Mouse (Mus musculus) embryonic facial prominence, embryonic 10.5 days (tissue): Measurements from ENCODE around the gene Gm21992. TPM values are rescaled to one million over a fixed set of nuclear protein-coding genes. Genes with fewer than 3 reads are reported as not detected.

Experiments
- DNase-seq: peaks from one replicate; pipeline ENCODE4 v3.0.0-alpha.2; 2017; ENCODE audit warnings: low spot score
- H3K27ac ChIP-seq: fragments of 300-500 bp; sonication (generic); replicated peaks from 2 replicates; pipeline ENCODE4 v1.5.1; 2016; ENCODE audit warnings: mild to moderate bottlenecking
- H3K27me3 ChIP-seq: fragments of 300-500 bp; sonication (generic); replicated peaks from 2 replicates; pipeline ENCODE4 v1.6.1; 2016; ENCODE audit warnings: low read depth, mild to moderate bottlenecking; ENCODE audit not compliant: poor library complexity, severe bottlenecking
- H3K36me3 ChIP-seq: fragments of 300-500 bp; sonication (generic); replicated peaks from 2 replicates; pipeline ENCODE4 v1.6.1; 2016; ENCODE audit warnings: mild to moderate bottlenecking, moderate library complexity
- H3K4me1 ChIP-seq: fragments of 300-500 bp; sonication (generic); 2 replicates; pipeline ENCODE4 v1.6.1; 2016
- H3K4me3 ChIP-seq: fragments of 300-500 bp; sonication (generic); 2 replicates; pipeline ENCODE4 v1.5.1; 2016; ENCODE audit warnings: mild to moderate bottlenecking, moderate library complexity
- H3K9me3 ChIP-seq: fragments of 300-500 bp; sonication (generic); 2 replicates; pipeline ENCODE4 v1.6.1; 2016; ENCODE audit warnings: mild to moderate bottlenecking
- WGBS: fragments of 180-500 bp; shearing (Covaris S2); methylation state at CpG from one replicate; pipeline ENCODE4 v1.1.7; 2016; 5-methylcytosine and 5-hydroxymethylcytosine counted together
- polyA plus RNA-seq: library from polyadenylated mRNA; unstranded; fragments of >200 nt; fragmentation: Nextera tagmentation; extraction: Ambion mirVana; gene quantifications from 2 replicates; pipeline ENCODE4 v1.2.1, GENCODE M21; 2016

The Gm21992 gene
- polyA plus RNA-seq, 1 experiment from 2014 or later: 38.8 TPM

GRCm38 (mm10) chr19:4743524-4743923, 67.9 kb downstream of the Gm21992 start:
- WGBS: 42% methylated on average over 5 of the region's 5 CpGs
- peak; percentile 41 for DNase-seq
- Histone ChIP-seq H3K27ac (no peak overlapping the region), H3K27me3 (no peaks in the 10 kb centered on the region), H3K9me3 (no peaks in the 10 kb centered on the region), H3K4me1 (no peaks in the 10 kb centered on the region), H3K4me3 (no peak overlapping the region), H3K36me3 (peaks cover 85% of the 10 kb centered on the region)

- Histone ChIP-seq H3K36me3 (peaks cover 85% of the 10 kb centered on the region), H3K27ac (no peak overlapping the region), H3K9me3 (no peaks in the 10 kb centered on the region), H3K4me3 (no peak overlapping the region), H3K4me1 (no peaks in the 10 kb centered on the region), H3K27me3 (no peaks in the 10 kb centered on the region)
- no peak for DNase-seq
- 89% methylated on average over 6 of the region's 6 CpGs for WGBS
Measured at GRCm38 (mm10) chr19:4742229-4742628, 69.2 kb downstream of the Gm21992 start.

GRCm38 (mm10) chr19:4741482-4741881, 69.9 kb downstream of the Gm21992 start:
- Histone ChIP-seq H3K4me3 (no peak overlapping the region), H3K4me1 (no peaks in the 10 kb centered on the region), H3K36me3 (peaks cover 85% of the 10 kb centered on the region), H3K9me3 (no peaks in the 10 kb centered on the region), H3K27ac (no peak overlapping the region), H3K27me3 (no peaks in the 10 kb centered on the region)
- DNase-seq: no peak
- 83% methylated on average over 10 of the region's 10 CpGs for WGBS

GRCm38 (mm10) chr19:4739762-4740161, 71.7 kb downstream of the Gm21992 start:
- Histone ChIP-seq H3K4me3 (no peak overlapping the region), H3K27ac (no peak overlapping the region), H3K27me3 (no peaks in the 10 kb centered on the region), H3K4me1 (no peaks in the 10 kb centered on the region), H3K9me3 (no peaks in the 10 kb centered on the region), H3K36me3 (peaks cover 74% of the 10 kb centered on the region)
- 95% methylated on average over 5 of the region's 5 CpGs for WGBS
- no peak for DNase-seq

GRCm38 (mm10) chr19:4739053-4739452, 72.4 kb downstream of the Gm21992 start:
- Histone ChIP-seq H3K4me3 (no peak overlapping the region), H3K27me3 (no peaks in the 10 kb centered on the region), H3K36me3 (peaks cover 74% of the 10 kb centered on the region), H3K4me1 (no peaks in the 10 kb centered on the region), H3K27ac (no peak overlapping the region), H3K9me3 (no peaks in the 10 kb centered on the region)
- no peak for DNase-seq
- WGBS: 90% methylated on average over 11 of the region's 11 CpGs

GRCm38 (mm10) chr19:4737866-4738265, 73.5 kb downstream of the Gm21992 start:
- 87% methylated on average over 13 of the region's 13 CpGs for WGBS
- no peaks in the 10 kb centered on the region for H3K9me3 ChIP-seq
- H3K36me3 ChIP-seq: peaks cover 83% of the 10 kb centered on the region
- no peak overlapping the region for H3K27ac ChIP-seq
- H3K27me3 ChIP-seq: no peaks in the 10 kb centered on the region
- no peak overlapping the region for H3K4me3 ChIP-seq
- DNase-seq: no peak
- no peaks in the 10 kb centered on the region for H3K4me1 ChIP-seq

GRCm38 (mm10) chr19:4733052-4733451, 78.4 kb downstream of the Gm21992 start:
- Histone ChIP-seq H3K9me3 (no peaks in the 10 kb centered on the region), H3K27me3 (no peaks in the 10 kb centered on the region), H3K4me1 (no peaks in the 10 kb centered on the region), H3K4me3 (no peak overlapping the region), H3K27ac (no peak overlapping the region), H3K36me3 (peaks cover 82% of the 10 kb centered on the region)
- WGBS: 85% methylated on average over 3 of the region's 3 CpGs
- no peak for DNase-seq

- H3K9me3 ChIP-seq: no peaks in the 10 kb centered on the region
- H3K27me3 ChIP-seq: no peaks in the 10 kb centered on the region
- H3K4me3 ChIP-seq: no peak overlapping the region
- 88% methylated on average over 9 of the region's 9 CpGs for WGBS
- H3K4me1 ChIP-seq: no peaks in the 10 kb centered on the region
- peaks cover 81% of the 10 kb centered on the region for H3K36me3 ChIP-seq
- no peak overlapping the region for H3K27ac ChIP-seq
- DNase-seq: no peak
Measured at GRCm38 (mm10) chr19:4729186-4729585, 82.2 kb downstream of the Gm21992 start.

GRCm38 (mm10) chr19:4720671-4721244, 90.7 kb downstream of the Gm21992 start:
- 13% methylated on average over 11 of the region's 11 CpGs for WGBS
- Histone ChIP-seq H3K4me3 (peak overlapping the region; percentile 44), H3K27ac (peak overlapping the region; percentile 65), H3K9me3 (no peaks in the 10 kb centered on the region), H3K36me3 (peaks cover 11% of the 10 kb centered on the region), H3K27me3 (peaks cover 47% of the 10 kb centered on the region), H3K4me1 (peaks cover 44% of the 10 kb centered on the region)
- peak; percentile 67 for DNase-seq

- no peak for DNase-seq
Measured at GRCm38 (mm10) chr19:4720112-4720511, 91.3 kb downstream of the Gm21992 start.

GRCm38 (mm10) chr19:4719351-4719764, 92.1 kb downstream of the Gm21992 start:
- 12% methylated on average over 5 of the region's 5 CpGs for WGBS
- DNase-seq: peak; percentile 79
- peaks cover 5% of the 10 kb centered on the region for H3K36me3 ChIP-seq

More at GRCm38 (mm10) chr19:4720112-4720511, 91.3 kb downstream of the Gm21992 start:
- Histone ChIP-seq H3K27ac (no peak overlapping the region), H3K36me3 (peaks cover 8% of the 10 kb centered on the region), H3K4me3 (no peak overlapping the region), H3K9me3 (no peaks in the 10 kb centered on the region), H3K27me3 (peaks cover 53% of the 10 kb centered on the region), H3K4me1 (peaks cover 44% of the 10 kb centered on the region)
- 79% methylated on average over 15 of the region's 15 CpGs for WGBS

GRCm38 (mm10) chr19:4718716-4719115, 92.7 kb downstream of the Gm21992 start:
- Histone ChIP-seq H3K4me3 (peak overlapping the region; percentile 23; the same call in 1 of the 2 replicates), H3K4me1 (peaks cover 53% of the 10 kb centered on the region), H3K9me3 (no peaks in the 10 kb centered on the region), H3K27ac (0 out of 2 replicates have a peak overlapping the region, but pooled peaks have one; percentile 30), H3K36me3 (no peaks in the 10 kb centered on the region; the same call in 1 of the 2 replicates), H3K27me3 (peaks cover 67% of the 10 kb centered on the region)
- DNase-seq: no peak
- WGBS: 24% methylated on average over 12 of the region's 12 CpGs

More at GRCm38 (mm10) chr19:4719351-4719764, 92.1 kb downstream of the Gm21992 start:
- 0 out of 2 replicates have a peak overlapping the region, but pooled peaks have one; percentile 30 for H3K27ac ChIP-seq
- H3K4me1 ChIP-seq: peaks cover 48% of the 10 kb centered on the region
- peaks cover 61% of the 10 kb centered on the region for H3K27me3 ChIP-seq
- no peaks in the 10 kb centered on the region for H3K9me3 ChIP-seq
- peak overlapping the region; percentile 23; the same call in 1 of the 2 replicates for H3K4me3 ChIP-seq

GRCm38 (mm10) chr19:4717281-4717680, 94.1 kb downstream of the Gm21992 start:
- H3K27ac ChIP-seq: no peak overlapping the region
- no peaks in the 10 kb centered on the region for H3K9me3 ChIP-seq
- H3K4me1 ChIP-seq: peaks cover 63% of the 10 kb centered on the region
- WGBS: 97% methylated on average over 2 of the region's 2 CpGs
- H3K27me3 ChIP-seq: peaks cover 82% of the 10 kb centered on the region
- no peak overlapping the region for H3K4me3 ChIP-seq
- DNase-seq: no peak
- H3K36me3 ChIP-seq: no peaks in the 10 kb centered on the region; the same call in 1 of the 2 replicates
